Mouse (Mus musculus) embryonic fibroblast, embryonic 13.5 days (primary cell): Measurements from ENCODE around the gene Crtc3.

Source experiments
- CTCF ChIP-seq: IDR thresholded peaks from 2 replicates; pipeline ENCODE4 v1.5.1; 2011; ENCODE audit warnings: mild to moderate bottlenecking, control low read depth, low read length, moderate library complexity, borderline replicate concordance; ENCODE audit not compliant: insufficient read depth
- POLR2A ChIP-seq: IDR thresholded peaks from 2 replicates; pipeline ENCODE4 v1.6.1; 2011; ENCODE audit warnings: low read depth, mild to moderate bottlenecking, control low read depth, low read length, moderate library complexity

GRCm38 (mm10) chr7:80636288-80636952, 52.3 kb downstream of the Crtc3 start:
- no peak for TF ChIP-seq CTCF
- TF ChIP-seq POLR2A = no peak
